Mouse (Mus musculus): Measurements from ENCODE around the gene Cntn5. TPM values are rescaled to one million over a fixed set of nuclear protein-coding genes. Genes with fewer than 3 reads are reported as not detected.

Gene Cntn5
- polyA plus RNA-seq, 1 experiment from 2014 or later, result 0.54 TPM

DNA sequence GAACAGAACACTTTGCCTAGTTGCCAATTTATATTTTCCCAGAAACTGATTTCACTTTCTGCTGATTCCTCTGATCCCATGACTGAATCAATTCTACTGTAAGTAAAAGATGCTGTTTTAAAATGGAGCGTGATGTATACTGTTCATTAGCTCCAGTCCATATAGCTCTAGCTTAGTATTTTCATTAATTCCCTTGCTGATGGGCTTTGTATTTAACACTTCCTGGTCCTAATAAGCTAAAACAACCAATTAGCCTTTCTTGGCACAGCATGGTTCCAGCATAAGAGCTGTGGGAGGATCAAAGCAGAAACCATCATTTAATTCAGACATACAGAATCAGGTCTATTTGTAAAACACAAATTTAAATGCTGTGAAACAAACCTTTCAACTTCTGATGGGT, 375.5 kb downstream of the Cntn5 start:
- H3K4me3 ChIP-seq (ENCODE audit: low read depth, low read length), result no peak overlapping the region
- no peak for ATAC-seq (replicated peaks; ENCODE audit: low FRiP score, low TSS enrichment, low read depth)
- no peaks in the 10 kb centered on the region for H3K27me3 ChIP-seq (replicated peaks; ENCODE audit: control insufficient read depth, insufficient read depth, low read length)
- H3K9ac ChIP-seq (ENCODE audit: low read length), result no peak overlapping the region
- no peaks in the 10 kb centered on the region for H3K4me1 ChIP-seq (replicated peaks; ENCODE audit: control insufficient read depth, insufficient read depth, low read length)
- H3K36me3 ChIP-seq (ENCODE audit: control insufficient read depth, insufficient read depth, low read length), result no peaks in the 10 kb centered on the region
- no peak for DNase-seq (ENCODE audit: low spot score)
- WGBS, result 77% methylated on average over 1 of the region's 1 CpGs
- no peak overlapping the region for H3K4me2 ChIP-seq (ENCODE audit: low read length)
- H3K27ac ChIP-seq (ENCODE audit: low read depth), result no peak overlapping the region
- no peaks in the 10 kb centered on the region for H3K9me3 ChIP-seq (ENCODE audit: control insufficient read depth, low read length)

DNA sequence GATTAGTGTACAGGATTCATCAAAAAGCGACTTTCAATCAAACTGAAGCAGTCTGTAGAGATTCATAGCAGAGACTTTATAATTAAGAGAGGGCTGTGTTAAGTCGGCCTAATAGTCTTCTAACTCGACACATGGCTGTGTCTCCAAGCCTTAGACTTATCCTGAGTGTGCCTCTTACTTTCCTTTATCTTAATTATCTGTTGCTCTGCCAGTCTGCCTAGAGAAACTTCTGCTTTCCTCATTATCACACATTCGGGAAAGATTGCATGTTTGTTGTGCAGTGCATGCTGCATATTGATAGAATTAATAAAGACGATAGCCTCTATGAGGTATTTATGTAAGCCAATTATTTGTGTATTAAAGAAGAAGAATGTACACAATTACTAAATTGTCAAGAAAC, 375.9 kb downstream of the Cntn5 start:
- H3K27me3 ChIP-seq (replicated peaks; ENCODE audit: control insufficient read depth, insufficient read depth, low read length), result no peaks in the 10 kb centered on the region
- ATAC-seq (replicated peaks; ENCODE audit: low FRiP score, low TSS enrichment, low read depth) (no peak), DNase-seq (ENCODE audit: low spot score) (no peak)
- H3K9ac ChIP-seq (ENCODE audit: low read length), result no peak overlapping the region
- 85% methylated on average over 5 of the region's 5 CpGs for WGBS
- H3K4me2 ChIP-seq (ENCODE audit: low read length), result no peak overlapping the region
- no peaks in the 10 kb centered on the region for H3K9me3 ChIP-seq (ENCODE audit: control insufficient read depth, low read length)
- H3K4me1 ChIP-seq (replicated peaks; ENCODE audit: control insufficient read depth, insufficient read depth, low read length), result no peaks in the 10 kb centered on the region
- H3K36me3 ChIP-seq (ENCODE audit: control insufficient read depth, insufficient read depth, low read length), result no peaks in the 10 kb centered on the region
- H3K4me3 ChIP-seq (ENCODE audit: low read depth, low read length), result no peak overlapping the region
- H3K27ac ChIP-seq (ENCODE audit: low read depth), result no peak overlapping the region

DNA sequence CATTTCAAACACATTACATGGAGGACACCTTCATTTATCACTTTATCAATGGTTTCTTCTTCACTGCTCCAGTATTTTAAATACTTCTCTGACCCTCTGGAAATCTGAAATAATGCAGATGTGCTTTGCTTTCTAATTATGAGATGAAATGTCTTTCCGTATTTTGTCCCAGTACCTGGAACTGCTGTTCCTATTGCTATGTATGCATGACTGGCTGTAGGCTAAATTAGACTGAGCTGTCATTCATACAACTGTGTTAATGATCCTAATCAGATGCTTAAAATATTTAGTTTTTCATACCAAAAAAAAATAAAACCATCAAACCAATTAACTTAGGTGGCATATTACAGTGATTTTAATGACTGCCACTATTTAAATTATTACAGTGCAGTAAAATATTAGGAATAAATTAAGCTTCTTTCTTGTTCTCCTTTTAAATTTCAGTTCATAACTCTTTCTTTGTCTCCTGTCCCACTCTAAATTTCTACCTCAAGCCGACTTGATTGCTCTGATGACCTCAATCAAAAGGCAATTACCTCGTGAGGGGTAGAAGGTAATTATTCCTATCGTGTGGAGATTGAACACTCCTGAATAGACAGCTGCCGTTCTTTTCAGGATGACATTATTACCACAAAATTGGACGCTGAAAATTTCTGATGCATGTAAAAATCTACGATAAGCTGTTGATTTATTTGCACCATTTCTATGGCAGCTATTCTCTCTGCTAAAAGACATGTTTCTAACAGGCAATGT, 378.5 kb downstream of the Cntn5 start:
- no peaks in the 10 kb centered on the region for H3K36me3 ChIP-seq (ENCODE audit: control insufficient read depth, insufficient read depth, low read length)
- H3K27ac ChIP-seq (ENCODE audit: low read depth), result no peak overlapping the region
- H3K4me1 ChIP-seq (replicated peaks; ENCODE audit: control insufficient read depth, insufficient read depth, low read length), result no peaks in the 10 kb centered on the region
- H3K4me2 ChIP-seq (ENCODE audit: low read length), result no peak overlapping the region
- DNase-seq (ENCODE audit: low spot score) (no peak), ATAC-seq (replicated peaks; ENCODE audit: low FRiP score, low TSS enrichment, low read depth) (no peak)
- no peak overlapping the region for H3K4me3 ChIP-seq (ENCODE audit: low read depth, low read length)
- no peaks in the 10 kb centered on the region for H3K27me3 ChIP-seq (replicated peaks; ENCODE audit: control insufficient read depth, insufficient read depth, low read length)
- WGBS, result 78% methylated on average over 7 of the region's 7 CpGs
- no peak overlapping the region for H3K9ac ChIP-seq (ENCODE audit: low read length)
- no peaks in the 10 kb centered on the region for H3K9me3 ChIP-seq (ENCODE audit: control insufficient read depth, low read length)

DNA sequence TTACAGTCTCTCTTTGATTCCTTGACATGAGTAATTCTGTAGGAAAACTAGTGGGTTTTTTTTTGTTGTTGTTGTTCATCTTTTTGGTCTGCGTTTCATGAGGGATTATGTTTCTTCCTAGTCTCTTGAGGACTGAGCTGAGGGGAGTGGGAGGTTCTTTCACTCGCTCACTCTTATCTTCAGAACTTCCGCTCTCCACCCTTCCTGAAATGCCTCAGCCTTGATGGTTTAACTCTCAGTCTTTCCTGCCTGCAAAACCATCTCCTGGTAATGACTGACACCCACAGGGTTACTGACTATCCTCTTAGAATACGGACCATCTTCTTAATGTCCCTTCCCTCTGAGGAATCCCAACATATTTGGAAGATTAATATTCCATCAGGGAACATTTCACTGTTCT, 382.0 kb downstream of the Cntn5 start:
- Histone ChIP-seq H3K27me3 (replicated peaks; ENCODE audit: control insufficient read depth, insufficient read depth, low read length) (no peaks in the 10 kb centered on the region), H3K4me1 (replicated peaks; ENCODE audit: control insufficient read depth, insufficient read depth, low read length) (no peaks in the 10 kb centered on the region), H3K9me3 (ENCODE audit: control insufficient read depth, low read length) (no peaks in the 10 kb centered on the region), H3K27ac (ENCODE audit: low read depth) (no peak overlapping the region), H3K36me3 (ENCODE audit: control insufficient read depth, insufficient read depth, low read length) (no peaks in the 10 kb centered on the region), H3K4me2 (ENCODE audit: low read length) (no peak overlapping the region), H3K9ac (ENCODE audit: low read length) (no peak overlapping the region), H3K4me3 (ENCODE audit: low read depth, low read length) (no peak overlapping the region)
- no peak for ATAC-seq (replicated peaks; ENCODE audit: low FRiP score, low TSS enrichment, low read depth)
- no peak for DNase-seq (ENCODE audit: low spot score)
- WGBS, result 71% methylated on average over 4 of the region's 4 CpGs

DNA sequence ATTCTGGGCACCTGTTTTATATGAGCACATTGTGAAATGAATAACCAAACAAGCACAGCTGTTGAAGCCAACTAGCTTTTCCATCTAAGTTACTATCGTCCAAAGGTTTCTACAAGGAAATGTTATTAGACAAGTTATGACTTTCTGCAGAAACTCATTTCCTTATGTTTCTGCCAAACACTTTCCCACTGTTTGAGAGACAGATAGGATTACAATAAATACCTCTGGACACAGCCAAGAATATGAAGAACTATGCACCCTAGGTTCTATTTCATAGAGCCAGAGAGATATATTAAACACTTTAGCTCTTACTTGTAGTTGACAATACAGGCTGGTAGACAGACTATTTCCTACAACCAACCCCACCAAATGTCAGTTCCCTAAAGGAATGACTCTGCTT, 383.5 kb downstream of the Cntn5 start:
- 46% methylated on average over 1 of the region's 1 CpGs for WGBS
- ATAC-seq (replicated peaks; ENCODE audit: low FRiP score, low TSS enrichment, low read depth) (no peak), DNase-seq (ENCODE audit: low spot score) (no peak)
- H3K4me3 ChIP-seq (ENCODE audit: low read depth, low read length), result no peak overlapping the region
- H3K36me3 ChIP-seq (ENCODE audit: control insufficient read depth, insufficient read depth, low read length), result no peaks in the 10 kb centered on the region
- no peak overlapping the region for H3K4me2 ChIP-seq (ENCODE audit: low read length)
- no peak overlapping the region for H3K27ac ChIP-seq (ENCODE audit: low read depth)
- H3K9me3 ChIP-seq (ENCODE audit: control insufficient read depth, low read length), result no peaks in the 10 kb centered on the region
- H3K27me3 ChIP-seq (replicated peaks; ENCODE audit: control insufficient read depth, insufficient read depth, low read length), result no peaks in the 10 kb centered on the region
- H3K9ac ChIP-seq (ENCODE audit: low read length), result no peak overlapping the region
- no peaks in the 10 kb centered on the region for H3K4me1 ChIP-seq (replicated peaks; ENCODE audit: control insufficient read depth, insufficient read depth, low read length)

DNA sequence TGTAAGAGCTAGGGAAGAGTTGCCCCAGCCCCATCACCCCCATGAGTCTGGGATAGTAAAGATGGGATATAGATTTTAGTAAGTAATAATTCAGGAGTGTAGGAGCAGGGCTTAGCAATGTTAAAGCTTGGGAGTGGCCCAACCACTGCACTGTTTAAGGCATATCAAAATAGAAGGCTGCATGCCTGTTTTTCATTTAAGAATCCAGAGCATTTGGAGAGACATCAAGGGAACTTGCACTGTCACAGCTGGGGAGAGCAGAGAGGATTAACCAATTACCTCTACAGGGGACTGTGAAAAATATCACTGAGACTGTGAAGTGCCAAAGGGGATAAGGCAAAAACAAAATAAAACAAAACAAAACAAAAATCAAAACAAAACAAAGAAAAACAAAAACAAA, 412.3 kb downstream of the Cntn5 start:
- DNase-seq (ENCODE audit: low spot score) (no peak), ATAC-seq (replicated peaks; ENCODE audit: low FRiP score, low TSS enrichment, low read depth) (no peak)
- H3K9me3 ChIP-seq (ENCODE audit: control insufficient read depth, low read length), result no peaks in the 10 kb centered on the region
- H3K4me2 ChIP-seq (ENCODE audit: low read length), result no peak overlapping the region
- no peak overlapping the region for H3K27ac ChIP-seq (ENCODE audit: low read depth)
- no peaks in the 10 kb centered on the region for H3K4me1 ChIP-seq (replicated peaks; ENCODE audit: control insufficient read depth, insufficient read depth, low read length)
- H3K27me3 ChIP-seq (replicated peaks; ENCODE audit: control insufficient read depth, insufficient read depth, low read length), result no peaks in the 10 kb centered on the region
- no peaks in the 10 kb centered on the region for H3K36me3 ChIP-seq (ENCODE audit: control insufficient read depth, insufficient read depth, low read length)
- H3K4me3 ChIP-seq (ENCODE audit: low read depth, low read length), result no peak overlapping the region
- H3K9ac ChIP-seq (ENCODE audit: low read length), result no peak overlapping the region

DNA sequence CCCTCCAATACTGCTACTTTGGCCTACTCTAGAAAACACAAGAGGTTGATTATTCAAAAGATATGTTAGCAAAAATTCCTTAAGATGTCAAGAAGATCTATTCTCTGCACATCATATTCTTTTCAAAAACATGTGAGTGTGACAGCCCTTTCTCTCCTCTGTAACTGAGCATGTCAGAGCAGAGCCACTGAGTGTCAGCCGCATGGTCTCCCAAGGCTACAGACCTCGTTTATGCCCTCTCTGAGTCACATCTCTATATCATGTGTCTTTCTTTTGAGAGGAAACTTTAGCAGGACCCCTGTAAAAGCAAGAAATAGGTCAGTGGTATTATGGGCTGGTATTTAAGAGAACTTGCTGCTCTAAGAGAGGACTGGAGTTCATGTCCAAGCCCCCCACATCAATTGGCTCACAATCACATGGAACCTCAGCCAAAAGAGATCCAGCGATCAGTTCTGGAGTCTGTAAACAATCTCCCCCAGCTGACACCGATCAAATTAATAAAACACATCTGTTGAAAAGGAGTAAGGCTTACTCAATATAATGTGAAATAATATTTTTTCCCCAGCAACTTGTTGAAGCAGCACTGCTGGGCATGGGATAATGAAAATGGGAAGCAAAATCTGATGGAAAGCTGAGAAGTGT, 433.0 kb downstream of the Cntn5 start:
- no peak overlapping the region for H3K9ac ChIP-seq (ENCODE audit: low read length)
- no peak overlapping the region for H3K27ac ChIP-seq (ENCODE audit: low read depth)
- H3K9me3 ChIP-seq (ENCODE audit: control insufficient read depth, low read length), result no peaks in the 10 kb centered on the region
- no peak for DNase-seq (ENCODE audit: low spot score)
- H3K27me3 ChIP-seq (replicated peaks; ENCODE audit: control insufficient read depth, insufficient read depth, low read length), result no peaks in the 10 kb centered on the region
- no peak overlapping the region for H3K4me3 ChIP-seq (ENCODE audit: low read depth, low read length)
- no peak overlapping the region for H3K4me2 ChIP-seq (ENCODE audit: low read length)
- ATAC-seq (replicated peaks; ENCODE audit: low FRiP score, low TSS enrichment, low read depth), result no peak
- H3K4me1 ChIP-seq (replicated peaks; ENCODE audit: control insufficient read depth, insufficient read depth, low read length), result no peaks in the 10 kb centered on the region
- H3K36me3 ChIP-seq (ENCODE audit: control insufficient read depth, insufficient read depth, low read length), result no peaks in the 10 kb centered on the region
- 54% methylated on average over 4 of the region's 4 CpGs for WGBS

DNA sequence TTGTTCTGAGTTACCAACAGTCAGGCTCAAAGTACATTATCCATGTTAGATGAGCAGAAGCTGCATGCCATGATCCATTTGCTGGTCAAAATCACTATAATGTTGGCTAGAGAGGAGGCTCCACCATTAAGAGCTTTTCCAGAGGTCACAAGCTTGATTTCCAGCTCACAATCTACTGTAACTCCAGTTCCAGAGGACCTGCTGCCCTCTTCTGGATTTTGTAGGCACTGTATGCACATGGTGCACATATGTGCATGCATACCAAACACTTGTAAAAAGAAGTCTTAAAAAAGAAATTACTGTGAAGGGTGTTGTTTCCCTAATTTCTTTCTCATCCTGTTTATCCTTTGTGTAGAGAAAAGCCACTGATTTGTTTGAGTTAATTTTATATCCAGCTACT, 439.8 kb downstream of the Cntn5 start:
- no peak overlapping the region for H3K4me3 ChIP-seq (ENCODE audit: low read depth, low read length)
- H3K36me3 ChIP-seq (ENCODE audit: control insufficient read depth, insufficient read depth, low read length), result no peaks in the 10 kb centered on the region
- no peaks in the 10 kb centered on the region for H3K27me3 ChIP-seq (replicated peaks; ENCODE audit: control insufficient read depth, insufficient read depth, low read length)
- DNase-seq (ENCODE audit: low spot score) (no peak), ATAC-seq (replicated peaks; ENCODE audit: low FRiP score, low TSS enrichment, low read depth) (no peak)
- H3K9ac ChIP-seq (ENCODE audit: low read length), result no peak overlapping the region
- H3K9me3 ChIP-seq (ENCODE audit: control insufficient read depth, low read length), result no peaks in the 10 kb centered on the region
- H3K4me2 ChIP-seq (ENCODE audit: low read length), result no peak overlapping the region
- no peak overlapping the region for H3K27ac ChIP-seq (ENCODE audit: low read depth)
- no peaks in the 10 kb centered on the region for H3K4me1 ChIP-seq (replicated peaks; ENCODE audit: control insufficient read depth, insufficient read depth, low read length)

DNA sequence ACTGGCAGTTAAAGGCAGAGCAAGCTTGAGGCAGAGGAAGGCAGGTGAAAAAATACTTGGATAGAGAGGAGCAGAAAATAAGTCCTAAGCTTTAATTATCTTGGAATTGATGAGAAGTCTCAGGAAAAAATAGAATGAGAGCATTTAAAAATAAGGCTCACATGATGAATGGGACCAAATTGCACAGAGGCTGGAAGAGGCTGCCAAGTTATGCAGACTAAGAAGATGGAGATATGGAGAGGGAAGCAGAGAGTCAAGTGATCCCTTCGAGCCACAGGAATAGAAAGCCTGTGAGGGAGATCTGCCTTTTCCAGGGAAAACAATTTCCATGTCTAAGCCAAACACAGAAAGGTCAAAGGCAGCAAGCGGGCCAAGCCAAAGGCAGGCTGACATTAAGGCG, 446.7 kb downstream of the Cntn5 start:
- H3K27ac ChIP-seq (ENCODE audit: low read depth), result no peak overlapping the region

More for the DNA sequence above, 446.7 kb downstream of the Cntn5 start:
- ATAC-seq (replicated peaks; ENCODE audit: low FRiP score, low TSS enrichment, low read depth) (no peak), DNase-seq (ENCODE audit: low spot score) (no peak)
- WGBS, result 48% methylated on average over 3 of the region's 3 CpGs
- Histone ChIP-seq H3K9ac (ENCODE audit: low read length) (no peak overlapping the region), H3K9me3 (ENCODE audit: control insufficient read depth, low read length) (no peaks in the 10 kb centered on the region), H3K36me3 (ENCODE audit: control insufficient read depth, insufficient read depth, low read length) (no peaks in the 10 kb centered on the region), H3K27me3 (replicated peaks; ENCODE audit: control insufficient read depth, insufficient read depth, low read length) (no peaks in the 10 kb centered on the region), H3K4me2 (ENCODE audit: low read length) (no peak overlapping the region), H3K4me3 (ENCODE audit: low read depth, low read length) (no peak overlapping the region), H3K4me1 (replicated peaks; ENCODE audit: control insufficient read depth, insufficient read depth, low read length) (no peaks in the 10 kb centered on the region)
